Mouse (Mus musculus): ENCODE data around the gene 2410131K14Rik. TPM values are rescaled to one million over a fixed set of nuclear protein-coding genes. Genes with fewer than 3 reads are reported as not detected.

Gene 2410131K14Rik
- polyA plus RNA-seq, 1 experiment from 2014 or later: 7.7 TPM

- ATAC-seq (replicated peaks; ENCODE audit: low FRiP score, low read depth): no peak
- no peak overlapping the region for H3K4me2 ChIP-seq (ENCODE audit: low read length)
- no peaks in the 10 kb centered on the region for H3K9me3 ChIP-seq (replicated peaks; ENCODE audit: low read length)
- H3K4me1 ChIP-seq (replicated peaks; ENCODE audit: insufficient read depth, low read length): no peaks in the 10 kb centered on the region
- no peak for TF ChIP-seq CTCF (IDR thresholded peaks at IDR 0.05; ENCODE audit: low read depth)
- no peak overlapping the region for H3K9ac ChIP-seq (ENCODE audit: low read depth, low read length)
- no peak overlapping the region for H3K4me3 ChIP-seq (replicated peaks; ENCODE audit: low read depth, low read length)
- no peaks in the 10 kb centered on the region for H3K36me3 ChIP-seq (ENCODE audit: insufficient read depth, low read length)
- WGBS: 78% methylated on average over 11 of the region's 11 CpGs
- no peaks in the 10 kb centered on the region for H3K27me3 ChIP-seq (ENCODE audit: insufficient read depth, low read length)
- no peak overlapping the region for H3K27ac ChIP-seq
- DNase-seq (ENCODE audit: low spot score): no peak
Measured at GRCm38 (mm10) chr5:118299720-118300400, 54.8 kb downstream of the 2410131K14Rik start.

GRCm38 (mm10) chr5:118302466-118303155 is 57.6 kb downstream of the 2410131K14Rik start:
- DNase-seq (ENCODE audit: low spot score) (no peak), ATAC-seq (replicated peaks; ENCODE audit: low FRiP score, low read depth) (no peak)
- Histone ChIP-seq H3K4me1 (replicated peaks; ENCODE audit: insufficient read depth, low read length) (no peaks in the 10 kb centered on the region), H3K36me3 (ENCODE audit: insufficient read depth, low read length) (no peaks in the 10 kb centered on the region), H3K27ac (no peak overlapping the region), H3K9ac (ENCODE audit: low read depth, low read length) (no peak overlapping the region), H3K4me3 (replicated peaks; ENCODE audit: low read depth, low read length) (no peak overlapping the region), H3K4me2 (ENCODE audit: low read length) (no peak overlapping the region), H3K9me3 (replicated peaks; ENCODE audit: low read length) (no peaks in the 10 kb centered on the region), H3K27me3 (ENCODE audit: insufficient read depth, low read length) (no peaks in the 10 kb centered on the region)
- WGBS: 55% methylated on average over 9 of the region's 9 CpGs
- no peak for TF ChIP-seq CTCF (IDR thresholded peaks at IDR 0.05; ENCODE audit: low read depth)

GRCm38 (mm10) chr5:118304970-118305618 is 60.1 kb downstream of the 2410131K14Rik start:
- no peak overlapping the region for H3K4me2 ChIP-seq (ENCODE audit: low read length)
- no peaks in the 10 kb centered on the region for H3K36me3 ChIP-seq (ENCODE audit: insufficient read depth, low read length)
- no peak for TF ChIP-seq CTCF (IDR thresholded peaks at IDR 0.05; ENCODE audit: low read depth)
- no peak overlapping the region for H3K9ac ChIP-seq (ENCODE audit: low read depth, low read length)
- H3K27ac ChIP-seq: no peak overlapping the region
- no peaks in the 10 kb centered on the region for H3K9me3 ChIP-seq (replicated peaks; ENCODE audit: low read length)
- no peaks in the 10 kb centered on the region for H3K27me3 ChIP-seq (ENCODE audit: insufficient read depth, low read length)
- DNase-seq (ENCODE audit: low spot score): no peak
- H3K4me1 ChIP-seq (replicated peaks; ENCODE audit: insufficient read depth, low read length): no peaks in the 10 kb centered on the region
- whole genome bisulfite sequencing: 75% methylated on average over 19 of the region's 19 CpGs
- no peak overlapping the region for H3K4me3 ChIP-seq (replicated peaks; ENCODE audit: low read depth, low read length)
- ATAC-seq (replicated peaks; ENCODE audit: low FRiP score, low read depth): no peak

GRCm38 (mm10) chr5:118310389-118310788 is 65.4 kb downstream of the 2410131K14Rik start:
- H3K4me1 ChIP-seq (replicated peaks; ENCODE audit: insufficient read depth, low read length): no peaks in the 10 kb centered on the region
- no peaks in the 10 kb centered on the region for H3K36me3 ChIP-seq (ENCODE audit: insufficient read depth, low read length)
- TF ChIP-seq CTCF (IDR thresholded peaks at IDR 0.05; ENCODE audit: low read depth): no peak
- DNase-seq (ENCODE audit: low spot score) (no peak), ATAC-seq (replicated peaks; ENCODE audit: low FRiP score, low read depth) (no peak)
- H3K4me3 ChIP-seq (replicated peaks; ENCODE audit: low read depth, low read length): no peak overlapping the region
- WGBS: 73% methylated on average over 6 of the region's 6 CpGs
- no peak overlapping the region for H3K4me2 ChIP-seq (ENCODE audit: low read length)
- H3K9me3 ChIP-seq (replicated peaks; ENCODE audit: low read length): no peaks in the 10 kb centered on the region
- no peak overlapping the region for H3K27ac ChIP-seq
- no peak overlapping the region for H3K9ac ChIP-seq (ENCODE audit: low read depth, low read length)
- no peaks in the 10 kb centered on the region for H3K27me3 ChIP-seq (ENCODE audit: insufficient read depth, low read length)

DNA sequence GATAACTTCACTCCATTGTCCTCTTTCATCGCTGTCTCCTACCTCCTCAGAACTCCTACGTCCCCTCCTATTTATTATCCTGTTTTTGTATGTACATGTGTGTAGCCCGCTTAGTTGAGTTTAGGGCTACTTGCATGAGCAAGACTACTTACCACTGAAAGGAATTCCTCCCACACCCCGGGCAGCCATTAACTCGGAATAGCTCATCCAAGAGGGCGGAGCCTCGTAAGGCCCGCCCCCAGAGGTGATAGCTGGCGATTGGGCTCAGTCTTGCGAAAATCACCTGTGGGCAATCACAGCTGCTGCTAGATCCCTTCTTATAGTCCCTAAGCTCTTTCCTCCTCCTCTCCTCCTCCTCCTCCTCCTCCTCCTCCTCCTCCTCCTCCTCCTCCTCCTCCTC is 66.2 kb downstream of the 2410131K14Rik start:
- Histone ChIP-seq H3K27ac (no peak overlapping the region), H3K9me3 (replicated peaks; ENCODE audit: low read length) (no peaks in the 10 kb centered on the region), H3K4me2 (ENCODE audit: low read length) (no peak overlapping the region), H3K4me3 (replicated peaks; ENCODE audit: low read depth, low read length) (no peak overlapping the region), H3K4me1 (replicated peaks; ENCODE audit: insufficient read depth, low read length) (no peaks in the 10 kb centered on the region), H3K9ac (ENCODE audit: low read depth, low read length) (no peak overlapping the region), H3K27me3 (ENCODE audit: insufficient read depth, low read length) (no peaks in the 10 kb centered on the region), H3K36me3 (ENCODE audit: insufficient read depth, low read length) (no peaks in the 10 kb centered on the region)
- ATAC-seq (replicated peaks; ENCODE audit: low FRiP score, low read depth): no peak
- TF ChIP-seq CTCF (IDR thresholded peaks at IDR 0.05; ENCODE audit: low read depth): no peak
- WGBS: 45% methylated on average over 10 of the region's 10 CpGs
- DNase-seq (ENCODE audit: low spot score): no peak

DNA sequence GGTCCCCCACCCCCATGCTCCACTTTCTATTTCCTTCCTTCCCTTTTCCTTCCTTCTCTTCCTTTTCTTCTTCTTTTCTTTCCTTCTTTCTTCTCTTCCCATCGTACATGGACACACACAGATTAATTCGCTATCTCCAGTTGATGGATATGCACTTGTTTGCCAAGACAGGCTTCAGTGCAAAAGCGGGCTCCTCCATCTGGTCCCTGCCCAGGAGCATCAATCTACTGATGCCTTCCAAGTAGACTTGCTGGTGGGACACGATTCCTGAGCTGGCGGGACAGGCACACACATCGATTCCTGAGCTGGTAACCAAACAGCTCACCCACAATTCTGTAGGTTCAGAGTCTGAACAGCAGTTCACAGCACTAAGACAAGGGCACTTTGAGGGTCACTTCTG is 68.7 kb downstream of the 2410131K14Rik start:
- no peaks in the 10 kb centered on the region for H3K27me3 ChIP-seq (ENCODE audit: insufficient read depth, low read length)
- no peaks in the 10 kb centered on the region for H3K4me1 ChIP-seq (replicated peaks; ENCODE audit: insufficient read depth, low read length)
- H3K27ac ChIP-seq: no peak overlapping the region
- no peak overlapping the region for H3K4me2 ChIP-seq (ENCODE audit: low read length)
- ATAC-seq (replicated peaks; ENCODE audit: low FRiP score, low read depth) (no peak), DNase-seq (ENCODE audit: low spot score) (no peak)
- no peak for TF ChIP-seq CTCF (IDR thresholded peaks at IDR 0.05; ENCODE audit: low read depth)
- no peak overlapping the region for H3K9ac ChIP-seq (ENCODE audit: low read depth, low read length)
- H3K36me3 ChIP-seq (ENCODE audit: insufficient read depth, low read length): no peaks in the 10 kb centered on the region
- no peak overlapping the region for H3K4me3 ChIP-seq (replicated peaks; ENCODE audit: low read depth, low read length)
- H3K9me3 ChIP-seq (replicated peaks; ENCODE audit: low read length): no peaks in the 10 kb centered on the region
- WGBS: 96% methylated on average over 6 of the region's 6 CpGs

Other genes with a start within 250 kb of the 2410131K14Rik start
- 28.3 and 29.4 TPM in 2 replicates for gene Tesc, start 217.5 kb upstream of the 2410131K14Rik start, polyA plus RNA-seq (2015; fragmentation: Nextera tagmentation; extraction: Ambion mirVana)
- gene Fbxw8, start 89.8 kb upstream of the 2410131K14Rik start, polyA plus RNA-seq (2015; fragmentation: Nextera tagmentation; extraction: Ambion mirVana): 23.9 and 24.7 TPM in 2 replicates
- 0.03 TPM in 1 of 2 replicates, not detected in the other for gene Hrk, start 80.6 kb upstream of the 2410131K14Rik start, polyA plus RNA-seq (2015; fragmentation: Nextera tagmentation; extraction: Ambion mirVana)
- gene Rnft2, start 111 bp upstream of the 2410131K14Rik start, polyA plus RNA-seq (2015; fragmentation: Nextera tagmentation; extraction: Ambion mirVana): 1.6 TPM in 2 replicates

Measured in kidney, postnatal 0 days (tissue).